Mouse (Mus musculus) layer of hippocampus, adult 18-20 months (tissue): ENCODE data around the gene Map4k4. TPM values are rescaled to one million over a fixed set of nuclear protein-coding genes. Genes with fewer than 3 reads are reported as not detected.

Experiments used
- DNase-seq, 2 experiments: peaks; one replicate each; pipeline ENCODE4 v3.0.0; 2022; ENCODE audit warnings: low spot score in 2 of 2
- total RNA-seq, 2 experiments: library from RNA; stranded (reverse); gene quantifications; 2 replicates each; pipeline ENCODE4 v1.2.3; 2021

Gene Map4k4
- total RNA-seq, 2 experiments from 2014 or later = 112 to 117 TPM

- no peak for DNase-seq
These were observed 130.3 kb downstream of the Map4k4 start for GRCm38 (mm10) chr1:40030976-40031356.

GRCm38 (mm10) chr1:40031626-40032025, 130.9 kb downstream of the Map4k4 start:
- DNase-seq = no peak

DNA sequence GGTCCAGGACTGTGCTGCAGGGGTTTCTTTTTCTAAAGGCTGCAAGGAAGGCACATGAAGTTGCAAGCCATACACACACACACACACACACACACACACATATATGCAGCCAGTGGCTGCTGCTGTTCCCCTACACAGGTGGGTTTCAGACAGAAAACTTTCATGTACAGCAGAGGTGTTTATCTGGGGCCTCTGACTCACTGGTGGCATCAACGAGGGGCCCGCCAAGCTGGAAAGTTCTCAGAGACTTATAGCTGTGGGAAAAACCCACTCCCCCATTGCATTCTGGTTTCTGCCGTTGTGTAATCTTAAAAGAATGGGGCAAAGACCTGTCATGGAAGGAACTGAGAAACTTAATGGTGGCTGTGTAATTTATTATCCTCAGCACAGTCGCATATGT, 132.6 kb downstream of the Map4k4 start:
- DNase-seq = no peak

- DNase-seq = no peak
These were observed 133.2 kb downstream of the Map4k4 start for GRCm38 (mm10) chr1:40033743-40034420.

DNA sequence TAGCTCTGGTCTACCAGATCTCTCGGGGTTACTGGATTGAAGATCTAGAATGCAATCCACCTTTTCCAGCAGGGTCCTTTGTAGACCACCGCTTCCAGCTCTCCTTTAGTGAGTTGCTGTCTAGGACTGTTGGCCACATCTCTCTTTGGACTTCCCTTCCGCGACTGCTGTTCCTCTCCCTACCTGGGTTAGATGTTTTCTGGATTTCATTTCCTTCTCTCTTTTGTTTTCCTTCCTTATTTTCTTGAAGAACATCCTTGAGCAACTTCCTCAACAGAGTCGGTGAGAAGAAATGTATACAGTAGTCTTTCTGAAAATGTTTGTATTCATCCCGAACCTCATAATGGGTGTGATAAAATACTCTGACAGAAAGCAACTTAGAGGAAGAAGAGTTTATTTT, 137.1 kb downstream of the Map4k4 start:
- DNase-seq = no peak

DNA sequence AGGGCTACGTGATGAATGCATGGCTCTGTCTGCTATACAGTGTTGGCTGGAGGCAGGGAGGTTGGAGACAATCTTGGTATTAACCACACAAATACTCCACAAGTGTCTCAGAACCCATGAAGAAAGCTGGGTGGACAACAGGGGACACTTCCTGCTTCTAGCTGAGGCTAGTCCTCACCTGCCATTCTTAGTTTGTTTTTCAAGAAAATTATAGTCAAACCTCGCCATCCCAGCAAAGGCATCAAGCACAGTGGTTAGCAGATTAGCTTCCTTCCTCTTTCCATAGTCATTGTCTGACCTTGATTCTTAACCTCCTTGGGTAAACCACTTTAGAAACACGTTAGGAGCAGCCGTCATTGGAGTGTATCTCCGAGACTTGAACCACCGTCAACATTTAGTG, 145.0 kb downstream of the Map4k4 start:
- no peak for DNase-seq

GRCm38 (mm10) chr1:40046600-40046999, 145.9 kb downstream of the Map4k4 start:
- DNase-seq = no peak

DNA sequence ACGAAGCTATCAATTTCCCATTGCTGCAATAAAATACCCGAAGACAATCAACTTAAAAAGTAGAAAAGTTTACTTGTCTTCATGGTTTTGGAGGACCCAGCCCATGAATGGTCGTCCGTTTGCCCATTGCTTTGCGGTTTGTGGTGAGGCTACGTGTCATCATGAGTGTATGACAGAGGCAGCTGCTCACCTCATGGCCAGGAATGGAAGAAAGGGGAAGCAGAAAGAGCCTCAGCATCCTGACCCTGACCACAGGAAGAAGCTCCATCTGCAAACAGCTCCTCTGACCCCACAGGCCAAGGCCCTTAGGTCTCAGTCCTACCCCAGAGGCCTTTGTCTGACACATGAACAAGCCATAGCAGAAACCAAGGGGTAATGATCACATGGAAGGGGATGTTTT, 150.4 kb downstream of the Map4k4 start:
- no peak for DNase-seq

GRCm38 (mm10) chr1:40052156-40052555, 151.4 kb downstream of the Map4k4 start:
- DNase-seq = no peak

DNA sequence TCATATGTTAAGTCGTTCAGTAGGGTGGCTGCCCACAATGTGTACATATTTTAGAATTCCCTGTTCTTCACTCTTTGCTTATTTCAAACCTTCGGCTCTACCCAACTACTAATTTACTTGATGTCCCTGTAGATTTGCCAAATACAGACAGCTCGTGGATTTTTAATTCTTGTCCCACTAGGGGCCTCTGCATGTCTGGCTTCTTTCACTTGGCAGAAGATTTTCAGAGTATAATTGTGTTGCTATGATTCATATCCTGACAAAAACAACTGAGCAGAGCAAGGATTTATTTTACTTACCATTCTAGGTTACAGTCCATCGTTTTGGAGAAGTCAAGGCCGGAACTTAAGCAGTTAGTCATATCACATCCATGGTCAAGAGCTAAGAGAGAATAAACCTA, 152.4 kb downstream of the Map4k4 start:
- DNase-seq = no peak

- DNase-seq = no peak
These were observed 154.3 kb downstream of the Map4k4 start for GRCm38 (mm10) chr1:40055051-40055450.

GRCm38 (mm10) chr1:40055963-40056362, 155.2 kb downstream of the Map4k4 start:
- no peak for DNase-seq

DNA sequence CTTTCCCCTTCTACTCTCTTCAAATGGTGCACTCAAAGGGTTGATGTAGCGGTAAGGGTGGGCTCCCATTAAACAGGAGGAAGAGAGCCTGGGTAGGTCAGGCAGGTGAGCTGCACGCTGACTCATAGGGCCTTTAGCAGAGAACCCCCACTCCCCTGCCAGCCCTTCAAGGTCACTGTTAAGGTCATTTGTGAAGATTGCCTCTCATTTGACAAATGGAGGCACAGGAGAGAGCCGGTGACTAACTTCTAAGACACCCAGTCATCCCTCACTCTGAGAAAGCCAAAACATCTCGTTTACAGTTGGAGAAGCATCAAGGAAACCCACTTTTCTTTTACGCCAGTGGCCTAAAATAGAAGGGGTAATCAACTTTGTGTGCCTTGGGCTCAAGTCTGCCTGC, 156.6 kb downstream of the Map4k4 start:
- no peak for DNase-seq

DNA sequence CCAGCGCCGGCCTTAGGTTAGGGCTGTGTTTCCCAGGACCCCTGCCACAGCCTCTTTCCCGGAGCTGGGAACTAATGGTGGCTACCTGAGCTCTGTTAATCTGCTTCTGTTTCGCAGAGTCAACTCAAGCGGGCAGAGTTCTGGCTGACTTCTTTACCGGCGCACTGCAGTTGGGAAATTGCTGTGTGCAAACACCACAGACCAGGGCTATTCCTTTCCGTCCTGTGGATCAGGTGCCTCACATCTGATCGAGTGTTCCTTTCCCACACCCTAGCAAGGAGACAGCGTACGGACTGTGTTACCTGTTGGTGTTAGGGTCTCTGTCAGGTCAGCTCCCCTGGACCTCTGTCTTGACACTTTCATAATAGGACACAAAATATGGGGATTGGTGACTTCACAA, 157.3 kb downstream of the Map4k4 start:
- DNase-seq = no peak

DNA sequence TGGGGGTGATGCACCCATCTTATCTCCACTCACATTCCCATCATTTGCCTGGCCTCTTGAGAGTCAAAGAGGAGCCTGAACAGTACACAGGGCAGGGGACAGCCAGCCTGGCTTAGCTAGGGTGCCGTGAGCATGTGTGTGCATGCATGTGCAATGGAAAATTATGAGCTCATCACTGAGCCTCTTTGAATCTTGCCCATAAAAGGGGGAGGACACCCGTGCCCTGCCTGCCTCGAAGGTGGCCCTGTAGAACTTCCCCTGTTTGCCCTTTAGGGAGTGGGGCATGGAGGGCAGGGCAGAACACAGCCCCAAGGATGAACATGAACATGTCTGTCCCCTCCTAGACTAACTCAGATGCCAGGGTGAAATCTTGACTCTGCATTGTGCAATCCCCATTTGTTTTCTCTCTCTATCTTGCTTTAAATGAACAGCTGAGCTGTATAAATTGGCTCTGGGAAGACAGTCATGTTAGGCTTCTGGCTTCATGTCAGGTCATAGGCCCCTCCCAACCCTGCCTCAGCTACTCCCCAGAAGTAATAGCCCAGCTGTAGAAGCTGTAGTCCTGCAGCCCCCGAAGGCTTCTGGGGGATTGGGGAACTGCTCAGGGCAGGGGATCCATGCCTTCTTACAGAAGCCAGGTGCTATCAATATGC, 158.5 kb downstream of the Map4k4 start:
- DNase-seq = no peak

GRCm38 (mm10) chr1:40061359-40061758, 160.6 kb downstream of the Map4k4 start:
- DNase-seq = no peak

GRCm38 (mm10) chr1:40063409-40063808, 162.7 kb downstream of the Map4k4 start:
- DNase-seq = no peak

- no peak for DNase-seq
These were observed 163.8 kb downstream of the Map4k4 start for GRCm38 (mm10) chr1:40064508-40064907.

GRCm38 (mm10) chr1:40072558-40072957, 171.8 kb downstream of the Map4k4 start:
- no peak for DNase-seq

DNA sequence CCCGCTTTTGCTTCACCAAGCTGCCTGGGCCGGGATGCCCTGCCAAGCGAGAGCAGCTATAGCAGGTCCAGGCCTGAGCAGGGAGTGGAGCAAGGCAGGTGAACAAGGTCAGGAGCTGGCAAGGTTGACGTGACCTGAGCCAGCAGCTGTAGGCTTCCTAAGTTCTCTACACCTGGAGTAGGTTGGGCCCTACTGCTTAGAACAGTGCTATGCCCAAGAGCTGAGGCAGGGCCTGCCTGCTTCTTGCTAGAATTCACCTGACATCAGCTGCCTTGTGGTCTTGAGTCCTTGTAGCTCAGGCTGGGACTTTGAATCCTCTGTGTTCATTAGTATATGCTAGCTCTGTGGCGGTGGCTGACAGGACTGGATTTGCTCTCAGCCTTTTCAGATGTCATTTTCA, 173.1 kb downstream of the Map4k4 start, which contains the start of gene Il1r2:
Gene Il1r2, plus strand, starts transcription at position 301 of the 400 bp plus-strand sequence.
- DNase-seq = no peak
